Mouse (Mus musculus): ENCODE data around the gene Afg1l.

The Afg1l gene

DNA sequence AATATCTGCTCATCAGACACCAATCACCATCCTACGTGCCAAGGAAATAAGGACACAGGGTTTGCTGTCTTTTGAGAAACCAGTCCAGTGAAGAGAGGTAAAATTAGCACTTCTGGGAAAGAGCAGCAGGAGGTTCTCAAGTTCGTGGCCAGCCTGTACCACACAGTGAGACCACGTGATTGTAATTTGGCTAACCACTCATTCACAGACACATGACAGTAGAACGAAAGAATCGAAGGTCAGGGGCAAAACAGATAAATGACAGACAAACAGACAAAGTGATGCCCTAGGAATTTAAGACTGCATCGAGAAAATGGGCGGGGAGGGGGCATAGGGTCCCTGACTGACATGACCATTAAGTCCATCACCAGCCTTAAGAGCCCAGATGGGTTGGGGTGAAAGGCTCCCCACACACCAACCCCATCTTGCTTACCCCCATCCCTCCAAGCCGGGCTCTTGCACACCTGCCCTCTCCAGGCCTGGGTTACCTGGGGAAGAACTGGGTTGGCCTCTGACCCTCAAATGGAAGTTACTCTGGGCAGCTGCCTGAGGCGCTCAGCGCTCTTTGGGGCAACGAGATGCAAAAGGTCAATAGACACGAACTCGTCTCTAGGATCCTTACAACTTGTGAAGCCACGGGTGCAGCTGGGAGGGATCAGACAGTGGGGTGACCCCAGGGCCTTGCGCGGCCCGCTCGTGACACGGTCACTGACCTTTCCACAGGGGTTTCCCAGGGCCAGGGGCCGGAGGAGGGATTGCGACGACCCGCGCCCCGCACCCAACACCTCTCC, 620 bp downstream of the Afg1l start:
- no peak for DNase-seq (ENCODE audit: low spot score in 2 of 2)

DNA sequence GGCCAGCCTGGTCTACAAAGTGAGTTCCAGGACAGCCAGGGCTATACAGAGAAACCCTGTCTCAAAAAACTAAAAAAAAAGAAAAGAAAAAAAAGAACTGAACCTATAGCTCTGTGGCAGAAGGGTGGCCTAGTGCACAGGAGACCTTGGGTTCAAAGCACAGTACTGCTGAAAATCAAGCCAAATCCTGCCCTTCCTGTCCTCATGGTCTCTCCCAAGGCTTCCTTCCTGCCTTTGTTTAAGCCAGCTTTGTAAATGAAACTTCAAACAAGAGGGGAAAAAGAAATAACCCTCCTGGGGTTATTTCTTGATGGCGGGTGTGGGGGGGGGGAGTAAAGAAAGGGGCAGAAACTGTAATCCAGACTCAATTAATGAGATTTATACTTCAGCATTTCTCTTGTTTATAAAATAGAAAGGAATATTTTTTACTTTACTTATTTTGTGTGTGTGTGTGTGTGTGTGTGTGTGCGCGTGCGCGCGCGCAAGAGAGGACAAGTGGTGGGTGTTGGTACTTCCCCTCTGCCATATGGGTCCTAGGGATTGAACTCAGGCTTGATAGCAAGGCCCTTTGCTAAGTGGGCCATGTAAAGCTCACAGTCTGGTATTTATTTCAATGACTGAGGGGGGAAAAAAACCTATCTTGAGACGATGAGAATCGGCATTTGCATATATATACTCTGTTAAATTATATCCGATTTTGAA, 1.4 kb downstream of the Afg1l start:
- no peak for DNase-seq (ENCODE audit: low spot score in 2 of 2)

DNA sequence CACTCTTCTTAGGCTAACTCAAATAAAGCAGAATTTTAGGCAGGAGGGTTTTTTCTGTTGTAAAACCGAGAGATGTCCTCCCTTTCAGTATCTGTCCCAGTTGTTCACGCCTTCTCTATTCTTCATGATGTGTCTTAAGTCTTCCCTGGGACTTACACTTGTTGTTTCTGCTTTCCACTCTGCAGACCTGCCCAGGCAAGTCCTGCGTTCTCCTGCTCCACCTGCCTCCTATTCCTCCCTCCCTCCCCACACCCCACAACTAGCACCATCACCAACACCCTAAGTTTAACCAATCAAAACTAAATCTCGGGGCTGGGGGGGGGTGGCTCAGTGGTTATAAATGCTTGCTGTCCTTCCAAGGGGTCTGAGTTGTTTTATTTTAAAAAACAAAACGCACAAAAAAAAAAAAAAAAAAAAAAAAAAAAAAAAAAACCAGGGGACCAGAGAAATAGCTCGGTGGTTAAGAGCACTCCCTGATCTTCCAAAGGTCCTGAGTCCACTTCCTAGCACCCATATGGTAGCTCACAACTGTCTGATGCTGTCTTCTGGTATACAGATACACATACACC, 3.3 kb downstream of the Afg1l start:
- no peak for DNase-seq (ENCODE audit: low spot score in 2 of 2)

DNA sequence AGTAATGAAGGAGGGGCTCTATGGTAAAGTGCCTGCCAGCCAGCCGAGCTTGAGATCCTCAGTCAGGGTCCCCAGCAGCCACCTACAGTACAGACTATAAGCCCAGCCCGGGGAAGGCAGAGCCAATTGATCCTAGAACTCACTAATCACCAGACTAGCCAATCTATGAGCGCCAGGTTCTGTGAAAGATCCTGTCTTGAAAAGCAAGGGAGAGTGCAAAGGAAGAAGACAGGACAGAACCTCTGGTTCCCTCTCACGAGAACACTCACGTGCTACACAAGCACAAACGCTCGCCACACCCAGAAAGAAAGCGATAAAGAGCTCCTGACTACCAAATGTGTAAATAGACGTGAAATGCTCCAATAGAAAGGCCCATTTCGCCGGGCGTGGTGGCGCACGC, 13.6 kb downstream of the Afg1l start:
- no peak for DNase-seq (ENCODE audit: low spot score in 2 of 2)

- no peak for DNase-seq (ENCODE audit: low spot score in 2 of 2)
These were observed 14.1 kb downstream of the Afg1l start for GRCm38 (mm10) chr10:42464224-42464623.

DNA sequence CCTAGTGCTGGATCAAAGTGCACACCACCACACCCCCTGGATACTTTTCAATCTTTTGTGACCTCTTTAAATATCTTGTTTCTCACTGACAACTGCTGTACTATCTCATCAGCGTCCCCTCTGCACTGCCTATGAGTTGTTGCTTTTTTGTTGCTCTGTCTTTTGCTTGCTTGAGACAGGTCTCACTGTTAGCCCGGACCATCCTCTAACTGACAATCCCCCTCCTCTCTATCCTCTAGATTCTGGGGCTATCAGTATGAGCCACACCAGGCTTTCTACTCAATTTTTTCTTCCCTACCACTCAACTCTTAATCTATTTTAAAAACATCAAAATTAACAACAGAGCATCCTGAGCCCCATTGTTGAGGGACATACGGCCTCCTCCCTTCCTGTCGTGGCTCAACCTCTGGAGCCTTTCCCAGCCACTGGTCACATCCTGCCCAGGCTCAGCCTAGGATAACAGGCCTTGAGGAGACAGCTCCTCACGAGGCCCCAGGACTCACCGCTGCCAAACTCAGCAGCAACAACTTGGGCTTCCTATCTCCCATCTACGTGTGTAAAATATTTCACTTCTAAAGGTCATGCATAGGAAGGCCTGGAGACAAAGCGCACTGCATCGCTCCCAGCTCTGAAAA, 20.7 kb downstream of the Afg1l start:
- DNase-seq (ENCODE audit: low spot score in 2 of 2): no peak

DNA sequence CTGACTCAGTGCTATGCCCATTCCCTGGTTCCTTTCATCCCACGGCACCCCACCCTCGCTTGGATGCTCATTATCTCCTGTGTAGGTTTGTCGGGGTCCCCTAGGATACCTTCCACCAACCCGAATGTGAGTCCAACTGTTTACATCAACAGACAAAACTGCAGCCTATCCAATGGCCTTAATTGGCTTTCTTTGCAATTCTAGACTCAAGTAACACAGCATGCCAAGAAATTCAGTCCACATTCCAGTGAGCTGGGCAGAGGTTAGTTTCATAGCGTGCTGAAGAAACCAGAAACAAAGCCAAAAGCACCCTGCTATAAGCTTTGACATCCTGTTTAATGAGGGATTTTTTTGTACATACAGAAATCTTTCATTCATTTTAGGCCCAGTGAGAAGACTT, 22.4 kb downstream of the Afg1l start:
- DNase-seq (ENCODE audit: low spot score in 2 of 2): no peak

GRCm38 (mm10) chr10:42454690-42455089, 23.7 kb downstream of the Afg1l start:
- no peak for DNase-seq (ENCODE audit: low spot score in 2 of 2)

- no peak for DNase-seq (ENCODE audit: low spot score in 2 of 2)
These were observed 24.1 kb downstream of the Afg1l start for GRCm38 (mm10) chr10:42454266-42454665.

DNA sequence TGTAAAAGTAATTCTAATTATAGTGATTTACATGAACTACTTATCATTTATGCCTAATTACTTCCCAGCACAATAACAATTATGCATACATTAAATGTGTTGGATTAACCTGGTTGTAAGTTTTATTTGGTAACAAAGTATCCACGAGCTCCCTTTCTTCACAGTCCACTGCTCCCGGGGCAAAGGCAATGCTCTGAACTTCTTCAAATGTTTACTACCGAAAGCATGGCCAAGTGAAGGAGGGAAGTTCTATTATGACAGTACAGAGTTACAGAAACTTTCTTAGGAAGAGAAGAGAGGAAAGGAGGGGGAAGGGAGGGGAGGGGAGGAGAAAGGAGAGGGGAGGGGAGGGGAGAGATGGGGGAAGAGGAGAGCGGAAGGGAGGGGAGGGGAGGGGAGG, 28.7 kb downstream of the Afg1l start:
- no peak for DNase-seq (ENCODE audit: low spot score in 2 of 2)

GRCm38 (mm10) chr10:42448371-42448770, 30.0 kb downstream of the Afg1l start:
- DNase-seq (ENCODE audit: low spot score in 2 of 2): no peak

DNA sequence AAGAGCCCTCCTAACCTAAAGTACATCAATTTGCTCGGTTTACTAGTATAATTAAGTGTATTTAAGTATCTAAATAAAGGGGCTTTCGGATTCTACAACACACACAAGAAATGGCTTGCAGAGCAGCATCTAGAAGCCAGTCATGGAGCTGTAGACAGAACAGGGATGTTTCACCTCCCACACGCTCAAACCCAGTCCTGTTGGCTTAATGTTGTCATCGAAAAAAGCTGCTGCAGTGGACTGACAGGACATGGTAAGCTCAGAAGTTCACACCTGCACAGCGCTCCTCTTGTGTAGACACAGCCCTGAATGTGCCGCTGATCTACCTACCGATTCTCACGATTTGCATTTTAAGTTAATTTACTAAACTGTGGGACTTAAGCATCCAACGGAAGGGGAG, 32.2 kb downstream of the Afg1l start:
- no peak for DNase-seq (ENCODE audit: low spot score in 2 of 2)

- DNase-seq (ENCODE audit: low spot score in 2 of 2): no peak
These were observed 41.2 kb downstream of the Afg1l start for GRCm38 (mm10) chr10:42436842-42437805.

- no peak for DNase-seq (ENCODE audit: low spot score in 2 of 2)
These were observed 60.7 kb downstream of the Afg1l start for GRCm38 (mm10) chr10:42417530-42418174.

- no peak for DNase-seq (ENCODE audit: low spot score in 2 of 2)
These were observed 62.4 kb downstream of the Afg1l start for GRCm38 (mm10) chr10:42415821-42416470.

- no peak for DNase-seq (ENCODE audit: low spot score in 2 of 2)
These were observed 67.4 kb downstream of the Afg1l start for GRCm38 (mm10) chr10:42410748-42411537.

- DNase-seq (ENCODE audit: low spot score in 2 of 2): no peak
These were observed 87.9 kb downstream of the Afg1l start for GRCm38 (mm10) chr10:42390436-42390835.

DNA sequence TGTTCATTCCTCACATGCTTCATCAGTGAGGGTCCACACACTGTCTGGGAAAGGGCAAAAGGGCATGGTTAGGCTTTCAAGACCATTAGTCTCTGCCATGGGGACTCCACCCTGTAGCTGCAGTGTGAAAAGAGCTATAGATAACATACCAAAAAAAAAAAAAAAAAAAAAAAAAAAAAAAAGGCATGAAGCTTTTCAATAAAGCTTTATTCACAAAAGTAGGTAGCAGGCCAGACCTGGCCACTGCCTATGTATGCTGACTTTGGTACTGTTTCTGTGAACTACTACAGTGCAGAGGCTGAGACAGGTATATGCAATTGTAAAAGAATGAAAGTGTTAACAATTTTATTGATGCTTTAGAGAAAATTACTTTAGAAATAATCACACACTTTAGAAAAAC, 90.2 kb downstream of the Afg1l start:
- DNase-seq (ENCODE audit: low spot score in 2 of 2): no peak

DNA sequence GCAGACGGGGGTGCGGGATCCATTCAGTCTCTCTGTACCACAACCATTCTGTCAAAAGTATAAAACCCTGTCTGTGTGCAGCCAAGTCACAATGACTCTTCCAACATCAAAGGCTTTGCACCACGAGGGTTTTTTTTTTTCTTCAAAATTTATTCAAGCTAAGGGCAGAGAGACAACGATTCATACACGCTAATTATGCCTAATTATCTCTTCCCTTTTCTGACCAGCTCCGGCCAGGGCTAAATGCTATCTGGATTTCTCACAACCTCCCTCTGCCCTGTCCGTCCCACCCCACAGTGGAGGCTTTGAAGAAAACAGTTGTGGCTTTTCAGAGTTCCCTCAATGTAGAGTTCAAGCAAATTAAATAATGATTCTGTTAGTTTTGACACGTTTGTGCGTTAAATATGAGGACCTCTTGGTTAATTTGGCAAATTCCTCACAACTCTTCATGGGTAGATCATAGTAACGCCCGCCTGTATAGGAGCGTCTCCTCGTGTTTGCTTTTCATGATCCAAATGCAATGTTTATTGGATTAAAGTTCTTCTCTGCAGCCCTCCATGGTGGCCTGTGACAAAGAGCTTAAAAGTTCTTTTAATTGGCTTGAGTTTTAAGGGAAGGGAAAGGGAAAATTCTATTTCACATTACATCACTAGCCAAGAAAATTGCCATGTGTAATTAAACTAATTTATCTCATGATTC, 93.3 kb downstream of the Afg1l start:
- DNase-seq (ENCODE audit: low spot score in 2 of 2): no peak

All from spleen, postnatal 4 days (tissue).